Mouse (Mus musculus) midbrain, embryonic 10.5 days (tissue): ENCODE measurements at regions not wholly inside any gene's neighbourhood (a gene's known extent, or its start where the extent isn't known, plus 50 kb on each side); places are given as distances from the start of the nearest gene placed in this dataset.

Source experiments
- DNase-seq: peaks from one replicate; pipeline ENCODE4 v3.0.0-alpha.2; 2017; ENCODE audit warnings: low spot score
- H3K27ac ChIP-seq: fragments of 300-500 bp; sonication (generic); replicated peaks from 2 replicates; pipeline ENCODE4 v1.5.1; 2016; ENCODE audit warnings: mild to moderate bottlenecking
- H3K27me3 ChIP-seq: fragments of 300-500 bp; sonication (generic); 2 replicates; pipeline ENCODE4 v1.6.1; 2016; ENCODE audit warnings: low read depth, mild to moderate bottlenecking; ENCODE audit not compliant: poor library complexity, severe bottlenecking
- H3K36me3 ChIP-seq: fragments of 300-500 bp; sonication (generic); 2 replicates; pipeline ENCODE4 v1.6.1; 2016; ENCODE audit warnings: mild to moderate bottlenecking, moderate library complexity
- H3K4me1 ChIP-seq: fragments of 300-500 bp; sonication (generic); 2 replicates; pipeline ENCODE4 v1.6.1; 2016
- H3K4me3 ChIP-seq: fragments of 300-500 bp; sonication (generic); 2 replicates; pipeline ENCODE4 v1.5.1; 2016; ENCODE audit warnings: mild to moderate bottlenecking, moderate library complexity
- H3K9me3 ChIP-seq: fragments of 300-500 bp; sonication (generic); replicated peaks from 2 replicates; pipeline ENCODE4 v1.6.1; 2016; ENCODE audit warnings: mild to moderate bottlenecking
- WGBS: fragments of 180-500 bp; shearing (Covaris S2); methylation state at CpG from one replicate; pipeline ENCODE4 v1.1.7; 2016; 5-methylcytosine and 5-hydroxymethylcytosine counted together

DNA sequence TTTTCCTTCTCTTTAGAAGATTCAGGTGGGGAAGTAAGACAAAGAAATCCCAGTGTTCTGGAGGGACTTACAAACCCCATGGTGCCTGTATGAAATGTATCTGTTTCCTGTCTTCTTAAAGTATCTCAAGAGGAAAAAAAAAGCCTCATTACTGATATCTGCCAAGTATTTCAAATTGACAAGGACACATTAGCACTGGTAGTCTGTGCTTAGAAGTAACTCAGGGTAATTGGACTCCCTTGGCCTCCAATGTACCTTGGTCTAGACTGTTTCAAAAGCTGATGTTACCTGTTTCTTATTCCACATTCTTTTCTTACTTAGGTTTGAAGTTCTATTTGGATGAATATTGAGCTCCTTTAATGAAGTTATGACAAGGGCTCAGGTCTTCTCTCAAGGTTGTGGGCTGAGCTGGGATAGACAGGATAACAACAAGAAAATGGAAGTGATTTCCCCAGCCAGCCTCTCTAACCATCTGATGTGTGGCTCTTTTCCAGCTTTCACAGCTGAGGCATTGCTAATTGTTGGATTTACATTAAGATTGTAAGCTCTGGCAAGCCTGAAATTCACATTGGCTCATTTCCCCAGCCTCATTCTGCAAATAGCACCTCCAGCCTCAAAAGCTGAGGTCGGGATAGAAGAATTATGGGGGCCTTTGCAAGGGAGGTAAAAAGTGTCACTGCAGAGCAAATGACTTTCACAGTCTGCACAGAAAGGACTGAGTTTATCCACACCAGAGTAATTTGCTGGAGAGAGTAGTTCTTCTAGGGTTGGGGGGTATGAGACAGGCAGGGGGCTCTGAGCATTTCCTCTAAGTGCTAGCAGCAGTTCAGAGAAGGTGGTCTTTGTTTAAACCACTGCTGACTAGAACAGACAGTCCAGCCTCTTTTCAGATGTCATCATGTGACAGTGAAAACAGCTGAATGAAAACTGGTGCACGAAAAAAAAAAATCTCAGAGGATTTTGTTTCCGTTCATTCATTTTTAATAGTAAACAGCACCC is 292.3 kb upstream of the Nbea start:
- H3K4me3 ChIP-seq, result no peak overlapping the region
- H3K4me1 ChIP-seq, result peaks cover 57% of the 10 kb centered on the region
- 0 out of 2 replicates have a peak, but pooled peaks cover 3% of the 10 kb centered on the region for H3K27me3 ChIP-seq
- no peaks in the 10 kb centered on the region for H3K9me3 ChIP-seq
- 70% methylated on average over 3 of the region's 3 CpGs for WGBS
- no peak for DNase-seq
- H3K36me3 ChIP-seq, result no peaks in the 10 kb centered on the region
- peak overlapping the region; percentile 63 for H3K27ac ChIP-seq

DNA sequence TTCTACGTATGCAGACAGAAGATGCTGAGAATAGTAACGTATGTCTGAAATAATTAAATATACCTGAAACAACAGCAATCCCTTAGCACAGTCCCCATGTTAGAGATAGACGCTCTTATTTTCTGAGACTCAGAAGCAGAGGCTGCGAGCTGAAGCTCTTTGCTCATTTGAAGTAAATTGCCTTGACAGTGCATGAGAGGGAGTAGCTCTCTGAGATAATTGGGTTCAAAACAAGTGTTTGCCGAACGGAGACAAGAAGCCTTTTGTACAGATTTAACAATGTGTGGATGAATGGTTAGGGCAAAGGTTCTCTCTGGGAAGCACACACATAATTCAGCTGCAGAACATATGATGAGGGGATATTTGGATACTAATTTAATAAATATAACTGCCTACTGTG is 289.1 kb upstream of the Nbea start:
- 49% methylated on average over 6 of the region's 6 CpGs for WGBS
- Histone ChIP-seq H3K4me1 (peaks cover 52% of the 10 kb centered on the region), H3K4me3 (no peak overlapping the region), H3K36me3 (no peaks in the 10 kb centered on the region), H3K9me3 (no peaks in the 10 kb centered on the region), H3K27me3 (peaks cover 7% of the 10 kb centered on the region; the same call in 1 of the 2 replicates), H3K27ac (peak overlapping the region; percentile 68)
- DNase-seq, result no peak

DNA sequence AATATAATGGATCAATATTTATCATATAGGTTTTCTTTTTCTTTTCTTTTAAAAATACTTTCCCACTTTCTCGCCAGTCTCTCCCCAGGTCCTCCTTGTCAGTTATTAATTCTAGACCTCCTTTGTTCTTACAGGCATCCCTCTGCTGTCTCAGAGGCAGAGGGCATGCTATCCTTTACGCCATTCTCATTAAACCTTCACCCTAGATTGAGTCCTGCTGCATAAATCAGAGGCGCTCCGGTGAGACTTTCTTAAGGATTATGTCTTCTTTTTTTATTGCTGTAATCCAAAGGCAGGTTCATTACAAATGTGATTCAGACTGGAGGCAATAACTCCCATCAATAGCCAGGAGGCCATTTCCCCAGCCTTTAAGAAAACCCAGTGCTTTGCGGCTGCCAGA is 288.3 kb upstream of the Nbea start:
- H3K4me3 ChIP-seq, result no peak overlapping the region
- H3K27me3 ChIP-seq, result peaks cover 7% of the 10 kb centered on the region; the same call in 1 of the 2 replicates
- WGBS, result 58% methylated on average over 5 of the region's 5 CpGs
- H3K27ac ChIP-seq, result peak overlapping the region; percentile 68
- H3K36me3 ChIP-seq, result no peaks in the 10 kb centered on the region
- no peaks in the 10 kb centered on the region for H3K9me3 ChIP-seq
- no peak for DNase-seq
- peaks cover 44% of the 10 kb centered on the region for H3K4me1 ChIP-seq

DNA sequence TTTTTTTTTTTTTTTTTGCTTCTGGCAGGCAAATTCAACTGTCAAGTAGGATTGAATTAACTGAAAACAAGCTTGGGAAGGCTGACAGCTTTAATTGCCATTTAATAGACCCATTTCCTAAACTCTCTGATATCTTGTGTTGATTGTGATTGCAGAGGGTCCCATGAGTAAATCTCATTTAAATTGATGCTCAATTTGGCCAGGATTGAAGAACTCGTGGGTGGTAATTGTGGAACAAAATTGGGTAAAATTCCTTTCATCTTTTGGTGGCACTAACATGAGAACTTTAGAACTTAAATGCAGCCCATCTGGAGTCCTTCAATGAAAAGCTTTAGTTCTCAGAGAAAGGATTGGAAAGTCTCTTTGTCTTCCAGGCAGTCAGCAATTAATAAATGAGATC is 287.7 kb upstream of the Nbea start:
- no peak for DNase-seq
- Histone ChIP-seq H3K4me3 (no peak overlapping the region), H3K9me3 (no peaks in the 10 kb centered on the region), H3K27me3 (peaks cover 7% of the 10 kb centered on the region; the same call in 1 of the 2 replicates), H3K36me3 (no peaks in the 10 kb centered on the region), H3K4me1 (peaks cover 38% of the 10 kb centered on the region), H3K27ac (no peak overlapping the region)
- WGBS, result 55% methylated on average over 1 of the region's 1 CpGs

DNA sequence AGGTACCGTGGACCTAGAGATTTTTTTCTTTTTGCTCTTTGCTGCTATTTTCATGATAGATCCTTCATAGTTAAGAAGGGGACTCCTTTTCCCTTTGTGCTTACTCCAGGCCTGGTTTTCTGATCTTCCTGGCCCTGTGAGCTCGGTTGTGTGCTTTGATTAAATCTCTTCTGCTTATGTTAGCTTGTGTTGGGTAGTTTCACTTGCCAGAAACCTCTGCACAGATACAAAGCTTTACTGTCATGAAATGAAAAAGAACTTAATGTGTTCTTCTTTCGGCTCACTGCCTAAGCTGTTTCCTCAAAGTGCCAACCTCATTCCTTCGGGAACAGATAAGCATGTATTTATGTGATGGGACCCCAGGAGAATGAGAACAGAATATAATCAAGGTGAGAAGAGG is 274.1 kb upstream of the Nbea start:
- H3K36me3 ChIP-seq, result no peaks in the 10 kb centered on the region
- no peaks in the 10 kb centered on the region for H3K27me3 ChIP-seq
- H3K4me3 ChIP-seq, result no peak overlapping the region
- peak overlapping the region; percentile 50; the same call in 1 of the 2 replicates for H3K27ac ChIP-seq
- WGBS, result 72% methylated on average over 4 of the region's 4 CpGs
- peaks cover 44% of the 10 kb centered on the region for H3K4me1 ChIP-seq
- DNase-seq, result no peak
- H3K9me3 ChIP-seq, result no peaks in the 10 kb centered on the region

DNA sequence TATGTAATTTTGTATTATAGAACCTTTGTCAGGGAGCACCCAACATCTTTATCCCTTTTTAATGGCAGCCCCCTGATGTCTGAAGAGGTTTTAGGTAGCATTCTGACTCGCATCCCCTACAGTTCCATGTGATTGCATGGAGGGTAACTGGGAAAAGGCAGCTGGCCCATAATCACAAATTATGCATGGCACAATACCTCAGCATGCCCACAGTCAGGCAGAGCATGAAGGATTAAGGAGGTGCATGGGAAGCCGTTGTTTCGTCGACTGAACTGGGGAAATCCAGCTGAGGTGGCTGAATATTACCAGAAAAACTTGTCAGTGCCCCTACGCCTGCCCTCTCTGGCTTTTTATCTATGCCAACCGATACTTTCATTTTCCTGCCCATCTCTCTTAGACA is 272.8 kb upstream of the Nbea start:
- DNase-seq, result peak; percentile 43
- H3K27ac ChIP-seq, result peak overlapping the region; percentile 57; the same call in 1 of the 2 replicates
- peaks cover 44% of the 10 kb centered on the region for H3K4me1 ChIP-seq
- no peaks in the 10 kb centered on the region for H3K27me3 ChIP-seq
- no peak overlapping the region for H3K4me3 ChIP-seq
- H3K9me3 ChIP-seq, result no peaks in the 10 kb centered on the region
- H3K36me3 ChIP-seq, result no peaks in the 10 kb centered on the region
- 35% methylated on average over 6 of the region's 6 CpGs for WGBS

DNA sequence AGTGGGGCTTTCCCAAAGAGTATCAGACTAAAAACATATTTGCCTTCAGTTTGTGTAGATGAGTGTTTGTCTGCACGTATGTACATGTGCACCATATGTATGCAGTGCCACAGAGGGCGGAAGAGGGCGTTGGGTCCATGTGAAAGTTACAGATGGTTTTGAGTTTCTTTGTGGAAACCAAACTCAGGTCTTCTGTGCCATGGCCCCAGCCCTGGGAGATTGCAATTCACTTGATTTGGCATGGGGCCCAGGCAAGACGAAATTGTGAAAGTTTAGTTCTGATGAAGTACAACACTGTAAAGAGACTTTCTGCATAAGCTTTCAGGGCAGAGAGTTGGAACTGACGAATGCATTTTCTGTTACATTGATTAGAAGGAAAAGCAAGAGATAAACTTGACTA is 255.4 kb upstream of the Nbea start:
- H3K27ac ChIP-seq, result no peak overlapping the region
- H3K4me1 ChIP-seq, result peaks cover 14% of the 10 kb centered on the region
- no peaks in the 10 kb centered on the region for H3K36me3 ChIP-seq
- H3K4me3 ChIP-seq, result no peak overlapping the region
- no peak for DNase-seq
- no peaks in the 10 kb centered on the region for H3K9me3 ChIP-seq
- H3K27me3 ChIP-seq, result no peaks in the 10 kb centered on the region
- WGBS, result 92% methylated on average over 5 of the region's 5 CpGs

DNA sequence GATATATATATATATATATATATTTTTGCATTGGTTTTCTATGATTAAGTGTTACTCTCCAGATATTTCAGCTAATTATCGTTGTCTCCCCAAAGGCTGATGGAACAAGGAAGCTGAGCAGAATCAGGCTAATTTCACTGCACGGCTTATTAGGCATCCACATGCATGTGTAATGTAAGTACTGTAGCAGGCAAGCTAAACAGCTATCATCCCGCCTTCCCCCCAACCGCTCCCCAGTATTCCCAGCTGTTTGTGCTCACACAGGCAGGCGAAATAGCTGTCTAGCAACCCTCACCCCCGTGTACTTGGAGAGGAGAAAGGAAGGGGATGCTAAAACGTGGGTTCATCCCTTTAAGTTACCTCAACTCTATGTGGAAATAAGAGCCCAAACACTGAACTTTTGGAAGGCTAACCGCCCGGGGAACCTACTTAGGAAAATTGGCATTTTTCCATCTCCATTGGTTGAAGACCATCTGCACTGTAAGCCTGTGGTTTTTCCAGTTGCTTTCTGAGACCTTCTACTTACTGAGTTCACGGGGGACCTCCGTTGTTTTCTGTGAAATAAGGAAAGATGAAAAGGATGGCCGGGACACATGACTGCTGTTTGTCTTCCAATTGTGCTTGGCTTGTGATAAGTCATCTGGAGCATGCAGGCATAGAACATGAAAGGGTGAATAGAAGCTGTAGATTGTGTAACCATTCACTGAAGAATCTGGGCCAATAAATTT is 254.7 kb upstream of the Nbea start:
- H3K36me3 ChIP-seq, result no peaks in the 10 kb centered on the region
- H3K9me3 ChIP-seq, result no peaks in the 10 kb centered on the region
- WGBS, result 82% methylated on average over 12 of the region's 12 CpGs
- H3K27me3 ChIP-seq, result no peaks in the 10 kb centered on the region
- H3K27ac ChIP-seq, result no peak overlapping the region
- H3K4me3 ChIP-seq, result no peak overlapping the region
- H3K4me1 ChIP-seq, result peaks cover 14% of the 10 kb centered on the region
- DNase-seq, result no peak

DNA sequence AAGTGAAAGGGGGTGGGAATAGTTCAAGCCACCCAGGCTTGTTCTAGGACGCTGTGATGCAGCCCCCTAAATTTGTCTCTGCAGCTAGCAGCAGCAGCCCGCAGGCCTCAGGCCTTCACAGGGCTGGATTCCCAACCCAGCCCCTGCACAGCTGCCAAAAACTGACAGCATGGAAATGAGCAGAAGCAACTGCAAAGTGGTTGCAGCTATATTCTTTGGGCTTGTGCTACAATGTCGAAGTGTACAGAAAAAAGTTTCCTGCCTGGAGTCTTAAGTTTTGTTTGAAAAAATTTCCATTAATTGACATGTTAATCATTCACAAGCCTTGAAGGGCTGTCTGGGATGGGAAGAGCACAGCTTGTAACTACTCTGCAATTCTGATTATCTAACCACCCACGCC is 253.6 kb upstream of the Nbea start:
- H3K4me1 ChIP-seq, result peaks cover 14% of the 10 kb centered on the region
- H3K4me3 ChIP-seq, result no peak overlapping the region
- H3K27me3 ChIP-seq, result no peaks in the 10 kb centered on the region
- no peaks in the 10 kb centered on the region for H3K36me3 ChIP-seq
- no peaks in the 10 kb centered on the region for H3K9me3 ChIP-seq
- 39% methylated on average over 4 of the region's 4 CpGs for WGBS
- H3K27ac ChIP-seq, result no peak overlapping the region; the same call in 1 of the 2 replicates
- DNase-seq, result no peak

DNA sequence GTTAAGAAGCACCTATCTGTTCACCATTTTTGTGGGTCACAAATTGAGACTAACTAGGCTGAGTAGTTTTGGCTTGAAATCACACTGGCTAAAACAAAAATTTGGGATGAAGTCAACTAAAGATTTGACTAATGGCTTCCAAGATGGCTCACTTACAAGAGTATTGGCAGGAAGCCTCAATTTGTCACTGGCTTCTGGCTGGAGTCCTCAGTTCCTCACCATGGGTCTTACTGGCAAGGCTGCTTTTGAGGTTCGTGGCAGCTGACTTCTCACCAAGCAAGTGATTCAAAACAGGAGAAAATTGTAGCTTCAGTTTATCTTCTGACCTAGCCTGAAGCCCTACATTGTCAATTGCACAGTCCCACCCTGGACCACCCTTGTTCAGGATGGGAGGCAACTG is 250.0 kb upstream of the Nbea start:
- no peaks in the 10 kb centered on the region for H3K36me3 ChIP-seq
- WGBS, result 80% methylated on average over 1 of the region's 1 CpGs
- H3K27me3 ChIP-seq, result no peaks in the 10 kb centered on the region
- H3K4me3 ChIP-seq, result no peak overlapping the region
- DNase-seq, result no peak
- H3K4me1 ChIP-seq, result peaks cover 12% of the 10 kb centered on the region
- H3K27ac ChIP-seq, result no peak overlapping the region
- H3K9me3 ChIP-seq, result no peaks in the 10 kb centered on the region

DNA sequence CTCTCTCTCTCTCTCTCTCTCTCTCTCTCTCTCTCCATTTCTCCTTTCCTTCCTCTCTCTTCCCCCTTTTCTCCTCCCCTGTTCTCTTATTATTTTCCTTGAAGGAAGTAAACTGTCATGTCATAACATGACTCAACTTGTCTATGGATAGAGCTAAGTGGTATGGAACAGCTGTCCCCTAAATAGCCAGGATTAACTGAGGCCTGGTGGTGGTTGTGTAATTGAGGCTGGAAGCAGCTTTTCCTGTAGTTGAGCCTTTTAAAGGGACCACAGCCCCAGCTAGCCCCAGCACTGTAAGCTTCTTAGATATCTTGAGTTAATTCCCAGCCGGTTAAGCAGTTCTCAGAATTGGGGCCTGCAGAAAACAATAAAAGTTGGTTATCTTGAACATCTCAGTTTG is 243.7 kb upstream of the Nbea start:
- 92% methylated on average over 1 of the region's 1 CpGs for WGBS
- Histone ChIP-seq H3K9me3 (no peaks in the 10 kb centered on the region), H3K27me3 (no peaks in the 10 kb centered on the region), H3K4me1 (no peaks in the 10 kb centered on the region), H3K4me3 (no peak overlapping the region), H3K36me3 (no peaks in the 10 kb centered on the region), H3K27ac (no peak overlapping the region)
- DNase-seq, result no peak

DNA sequence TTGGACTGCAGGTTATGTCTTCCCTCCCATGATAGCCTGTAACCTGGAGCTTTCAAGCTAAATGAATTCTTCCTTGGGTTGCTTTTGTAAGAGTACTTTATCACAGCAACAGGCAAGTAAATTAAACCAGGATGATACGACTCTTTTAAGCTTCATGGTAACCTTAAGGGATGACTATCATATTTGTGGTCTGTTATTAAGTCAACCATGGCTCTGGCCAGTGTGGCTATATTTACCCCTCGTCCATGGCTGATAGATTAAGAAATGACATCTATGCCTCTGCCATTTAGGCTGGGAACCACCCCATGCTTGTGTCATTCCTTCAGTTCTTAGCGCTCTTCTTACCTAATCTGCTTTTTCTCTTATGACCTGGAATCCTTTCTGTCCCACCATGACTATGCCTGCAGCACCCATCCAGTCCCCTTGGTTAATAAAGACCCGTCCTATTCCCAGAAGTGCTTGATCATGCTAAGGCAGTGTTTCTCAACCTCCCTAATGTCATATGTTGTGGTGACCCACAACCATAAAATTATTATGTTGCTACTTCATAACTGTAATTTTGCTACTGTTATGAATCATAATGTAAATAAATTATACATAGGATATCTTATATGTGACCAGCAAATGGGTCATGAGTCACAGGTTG is 214.5 kb upstream of the Nbea start:
- H3K27me3 ChIP-seq, result no peaks in the 10 kb centered on the region
- H3K4me1 ChIP-seq, result no peaks in the 10 kb centered on the region
- no peak for DNase-seq
- 87% methylated on average over 4 of the region's 4 CpGs for WGBS
- no peak overlapping the region for H3K27ac ChIP-seq
- no peaks in the 10 kb centered on the region for H3K36me3 ChIP-seq
- H3K9me3 ChIP-seq, result no peaks in the 10 kb centered on the region
- no peak overlapping the region for H3K4me3 ChIP-seq
